Mouse (Mus musculus): ENCODE results near the gene Hoxa4. TPM values are rescaled to one million over a fixed set of nuclear protein-coding genes. Genes with fewer than 3 reads are reported as not detected.

Gene Hoxa4
- polyA plus RNA-seq, 1 experiment, result 2.4 TPM

- H3K4me3 ChIP-seq (ENCODE audit: low read depth, low read length), result no peak overlapping the region
- H3K27ac ChIP-seq (ENCODE audit: insufficient read depth, low read depth, low read length), result no peak overlapping the region
- TF ChIP-seq CTCF (IDR thresholded peaks at IDR 0.05; ENCODE audit: extremely low read depth, insufficient read length, insufficient replicate concordance, low read depth, low read length) (no peak), POLR2A (IDR thresholded peaks at IDR 0.05; ENCODE audit: low read depth, low read length) (no peak)
- H3K27me3 ChIP-seq (ENCODE audit: control insufficient read depth, insufficient read depth, low read length), result peaks cover 85% of the 10 kb centered on the region
- WGBS, result 25% methylated on average over 10 of the region's 10 CpGs
- H3K4me1 ChIP-seq (ENCODE audit: control insufficient read depth, insufficient read depth, insufficient read length, low read length), result no peaks in the 10 kb centered on the region
- H3K36me3 ChIP-seq (ENCODE audit: control insufficient read depth, insufficient read depth, low read length), result no peaks in the 10 kb centered on the region
Measured at GRCm38 (mm10) chr6:52237346-52238154, 46.0 kb upstream of the Hoxa4 start.

- H3K27ac ChIP-seq (ENCODE audit: insufficient read depth, low read depth, low read length), result no peak overlapping the region
Measured at GRCm38 (mm10) chr6:52236806-52237205, 45.3 kb upstream of the Hoxa4 start.

GRCm38 (mm10) chr6:52235866-52236265, 44.3 kb upstream of the Hoxa4 start:
- no peaks in the 10 kb centered on the region for H3K4me1 ChIP-seq (ENCODE audit: control insufficient read depth, insufficient read depth, insufficient read length, low read length)
- H3K36me3 ChIP-seq (ENCODE audit: control insufficient read depth, insufficient read depth, low read length), result no peaks in the 10 kb centered on the region
- 35% methylated on average over 6 of the region's 6 CpGs for WGBS
- TF ChIP-seq CTCF (IDR thresholded peaks at IDR 0.05; ENCODE audit: extremely low read depth, insufficient read length, insufficient replicate concordance, low read depth, low read length), result no peak
- TF ChIP-seq POLR2A (IDR thresholded peaks at IDR 0.05; ENCODE audit: low read depth, low read length), result no peak
- no peak overlapping the region for H3K4me3 ChIP-seq (ENCODE audit: low read depth, low read length)
- H3K27ac ChIP-seq (ENCODE audit: insufficient read depth, low read depth, low read length), result no peak overlapping the region
- peaks cover 81% of the 10 kb centered on the region for H3K27me3 ChIP-seq (ENCODE audit: control insufficient read depth, insufficient read depth, low read length)

More at GRCm38 (mm10) chr6:52236806-52237205, 45.3 kb upstream of the Hoxa4 start:
- TF ChIP-seq POLR2A (IDR thresholded peaks at IDR 0.05; ENCODE audit: low read depth, low read length) (no peak), CTCF (IDR thresholded peaks at IDR 0.05; ENCODE audit: extremely low read depth, insufficient read length, insufficient replicate concordance, low read depth, low read length) (no peak)
- 31% methylated on average over 3 of the region's 3 CpGs for WGBS
- H3K27me3 ChIP-seq (ENCODE audit: control insufficient read depth, insufficient read depth, low read length), result peaks cover 86% of the 10 kb centered on the region
- H3K4me1 ChIP-seq (ENCODE audit: control insufficient read depth, insufficient read depth, insufficient read length, low read length), result no peaks in the 10 kb centered on the region
- no peak overlapping the region for H3K4me3 ChIP-seq (ENCODE audit: low read depth, low read length)
- H3K36me3 ChIP-seq (ENCODE audit: control insufficient read depth, insufficient read depth, low read length), result no peaks in the 10 kb centered on the region

DNA sequence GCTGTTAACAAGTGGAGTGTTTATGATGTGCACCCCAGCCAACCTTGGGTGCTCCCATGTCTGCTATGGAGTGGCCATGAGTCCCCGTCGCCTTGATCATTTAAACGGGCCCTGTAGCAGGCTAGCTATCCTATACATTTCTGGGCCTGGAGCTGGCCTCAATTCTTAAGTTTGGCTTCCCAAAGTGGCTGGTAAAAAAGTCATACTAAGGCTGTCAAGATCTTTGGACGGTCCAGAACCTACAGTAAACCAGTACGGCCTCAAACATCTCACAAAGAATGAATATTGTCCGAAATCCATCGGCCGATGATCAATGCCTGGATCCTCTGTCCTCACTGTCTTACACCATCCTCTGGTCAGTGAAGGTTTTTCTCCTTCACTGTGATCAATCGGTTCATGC, 43.7 kb upstream of the Hoxa4 start:
- WGBS, result 47% methylated on average over 9 of the region's 9 CpGs
- Histone ChIP-seq H3K36me3 (ENCODE audit: control insufficient read depth, insufficient read depth, low read length) (no peaks in the 10 kb centered on the region), H3K4me1 (ENCODE audit: control insufficient read depth, insufficient read depth, insufficient read length, low read length) (no peaks in the 10 kb centered on the region; the same call in 1 of the 2 replicates), H3K27me3 (ENCODE audit: control insufficient read depth, insufficient read depth, low read length) (peaks cover 82% of the 10 kb centered on the region), H3K27ac (ENCODE audit: insufficient read depth, low read depth, low read length) (no peak overlapping the region), H3K4me3 (ENCODE audit: low read depth, low read length) (no peak overlapping the region)
- no peak for TF ChIP-seq POLR2A (IDR thresholded peaks at IDR 0.05; ENCODE audit: low read depth, low read length)
- TF ChIP-seq CTCF (IDR thresholded peaks at IDR 0.05; ENCODE audit: extremely low read depth, insufficient read length, insufficient replicate concordance, low read depth, low read length), result no peak

GRCm38 (mm10) chr6:52234428-52235140, 43.0 kb upstream of the Hoxa4 start:
- Histone ChIP-seq H3K36me3 (ENCODE audit: control insufficient read depth, insufficient read depth, low read length) (no peaks in the 10 kb centered on the region), H3K4me1 (ENCODE audit: control insufficient read depth, insufficient read depth, insufficient read length, low read length) (no peaks in the 10 kb centered on the region; the same call in 1 of the 2 replicates), H3K27me3 (ENCODE audit: control insufficient read depth, insufficient read depth, low read length) (peaks cover 82% of the 10 kb centered on the region), H3K4me3 (ENCODE audit: low read depth, low read length) (no peak overlapping the region; the same call in 1 of the 2 replicates), H3K27ac (ENCODE audit: insufficient read depth, low read depth, low read length) (no peak overlapping the region)
- no peak for TF ChIP-seq POLR2A (IDR thresholded peaks at IDR 0.05; ENCODE audit: low read depth, low read length)
- no peak for TF ChIP-seq CTCF (IDR thresholded peaks at IDR 0.05; ENCODE audit: extremely low read depth, insufficient read length, insufficient replicate concordance, low read depth, low read length)
- WGBS, result 4% methylated on average over 68 of the region's 68 CpGs

- WGBS, result 2% methylated on average over 70 of the region's 70 CpGs
- no peaks in the 10 kb centered on the region; the same call in 1 of the 2 replicates for H3K4me1 ChIP-seq (ENCODE audit: control insufficient read depth, insufficient read depth, insufficient read length, low read length)
- no peak for TF ChIP-seq POLR2A (IDR thresholded peaks at IDR 0.05; ENCODE audit: low read depth, low read length)
- no peak for TF ChIP-seq CTCF (IDR thresholded peaks at IDR 0.05; ENCODE audit: extremely low read depth, insufficient read length, insufficient replicate concordance, low read depth, low read length)
- peak overlapping the region; percentile 12; the same call in 1 of the 2 replicates for H3K4me3 ChIP-seq (ENCODE audit: low read depth, low read length)
- peaks cover 84% of the 10 kb centered on the region for H3K27me3 ChIP-seq (ENCODE audit: control insufficient read depth, insufficient read depth, low read length)
- H3K36me3 ChIP-seq (ENCODE audit: control insufficient read depth, insufficient read depth, low read length), result no peaks in the 10 kb centered on the region
- H3K27ac ChIP-seq (ENCODE audit: insufficient read depth, low read depth, low read length), result no peak overlapping the region
Measured at GRCm38 (mm10) chr6:52233546-52234427, 42.2 kb upstream of the Hoxa4 start.

Data from small intestine, adult 2 months (tissue).